Mouse (Mus musculus) induced T-regulatory cell, adult 2 months (primary cell): Measurements from ENCODE around the gene Ptdss2.

Source experiments
- DNase-seq: peaks from one replicate; pipeline ENCODE4 v3.0.0-alpha.2; 2012; ENCODE audit warnings: low read depth

The Ptdss2 gene

GRCm38 (mm10) chr7:141122689-141123516, 721 bp downstream of the Ptdss2 start:
- DNase-seq = peak; percentile 99

- DNase-seq = no peak
Measured at GRCm38 (mm10) chr7:141123517-141123856, 1.3 kb downstream of the Ptdss2 start.

DNA sequence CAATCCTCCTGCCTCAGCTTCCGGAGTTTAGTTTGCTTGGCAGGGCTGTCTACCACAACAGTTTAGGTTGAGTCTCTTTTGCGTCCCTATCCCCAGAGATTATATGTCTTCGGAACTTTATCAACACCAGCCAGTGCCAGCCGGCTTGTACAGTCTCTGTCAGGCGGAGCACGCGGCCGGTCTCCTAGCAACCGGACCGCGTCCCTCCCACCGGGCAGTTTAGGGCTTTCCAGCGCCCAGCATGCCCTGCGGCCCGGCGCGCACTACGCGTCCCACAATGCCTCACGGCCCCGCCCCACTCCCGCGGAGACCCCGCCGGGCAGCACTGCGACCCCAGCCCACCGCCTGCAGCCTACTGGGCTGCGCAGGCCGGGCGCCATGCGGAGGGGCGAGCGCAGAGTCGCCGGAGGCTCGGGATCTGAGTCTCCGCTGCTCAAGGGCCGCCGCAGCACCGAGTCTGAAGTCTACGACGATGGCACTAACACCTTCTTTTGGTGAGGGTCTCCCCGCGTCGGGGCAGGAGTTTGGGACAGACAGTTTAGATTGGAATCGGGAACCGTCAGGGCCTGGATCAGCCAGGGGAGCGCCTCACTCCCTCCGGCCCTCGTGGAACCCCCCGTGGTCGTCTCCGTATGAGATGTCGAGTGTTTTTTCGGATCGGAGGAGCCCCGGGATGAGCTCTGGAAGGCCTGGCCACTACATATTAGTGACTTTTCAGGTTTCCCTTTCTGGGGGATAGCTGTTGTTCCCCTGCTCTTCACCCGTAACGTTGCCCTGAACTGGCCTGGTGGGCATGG, 9.0 kb downstream of the Ptdss2 start:
- DNase-seq = peak; percentile 92

GRCm38 (mm10) chr7:141131904-141132755, 9.9 kb downstream of the Ptdss2 start:
- DNase-seq = no peak

DNA sequence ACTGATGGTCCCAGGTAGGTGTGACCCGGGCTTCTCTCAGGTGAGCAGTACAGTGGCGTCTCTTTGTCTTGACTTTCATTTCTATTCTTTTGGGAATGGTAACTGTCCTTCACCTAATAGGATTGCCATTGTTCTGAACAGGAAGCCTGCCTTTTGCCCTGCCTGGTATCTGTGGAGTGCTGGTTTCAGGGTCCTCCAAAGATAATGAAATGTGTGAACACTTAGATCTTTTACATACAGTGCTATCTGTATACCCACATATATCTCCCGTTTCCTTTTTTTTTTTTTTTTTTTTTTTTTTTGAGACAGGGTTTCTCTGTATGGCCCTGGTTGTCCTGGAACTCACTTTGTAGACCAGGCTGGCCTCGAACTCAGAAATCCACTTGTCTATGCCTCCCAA, 19.1 kb downstream of the Ptdss2 start:
- no peak for DNase-seq

DNA sequence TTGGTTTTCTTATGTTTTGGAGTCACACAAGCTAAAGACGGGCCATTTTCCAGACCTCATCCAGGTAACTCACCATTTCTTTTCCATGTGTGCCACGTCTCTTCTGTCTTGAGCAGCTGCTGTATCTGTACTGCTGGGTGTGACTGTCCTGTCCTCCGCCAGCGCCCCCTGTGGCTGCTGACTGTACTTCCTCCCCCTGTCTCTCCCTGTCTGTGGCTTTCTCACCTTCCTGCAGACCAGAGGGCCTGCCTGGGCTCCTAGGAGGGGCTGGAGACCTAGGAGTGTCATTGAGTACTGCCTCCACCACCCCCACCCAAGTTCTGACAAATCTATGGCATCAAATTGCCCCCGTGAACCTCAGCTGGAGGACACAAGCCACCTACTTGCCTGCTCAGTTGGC, 20.9 kb downstream of the Ptdss2 start:
- DNase-seq = peak; percentile 73

DNA sequence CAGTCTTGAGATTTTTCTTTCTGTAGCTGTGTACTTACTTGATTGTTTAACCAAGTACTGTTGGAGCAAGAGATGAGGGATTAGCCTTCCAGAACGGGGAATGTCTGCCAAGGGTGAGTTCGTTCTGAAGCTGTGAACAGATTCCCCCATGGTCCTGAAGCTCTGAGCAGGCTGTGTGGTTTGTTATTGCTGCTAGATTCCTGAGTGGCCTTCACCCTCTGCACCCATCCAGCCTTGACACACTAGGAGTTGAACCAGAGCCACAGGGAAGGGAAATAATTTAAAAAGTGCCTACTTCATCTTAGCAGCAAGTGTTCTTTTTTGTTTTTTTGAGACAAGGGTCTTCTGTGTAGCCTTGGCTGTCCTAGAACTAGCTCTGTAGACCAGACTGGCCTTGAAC, 21.7 kb downstream of the Ptdss2 start:
- DNase-seq = no peak

DNA sequence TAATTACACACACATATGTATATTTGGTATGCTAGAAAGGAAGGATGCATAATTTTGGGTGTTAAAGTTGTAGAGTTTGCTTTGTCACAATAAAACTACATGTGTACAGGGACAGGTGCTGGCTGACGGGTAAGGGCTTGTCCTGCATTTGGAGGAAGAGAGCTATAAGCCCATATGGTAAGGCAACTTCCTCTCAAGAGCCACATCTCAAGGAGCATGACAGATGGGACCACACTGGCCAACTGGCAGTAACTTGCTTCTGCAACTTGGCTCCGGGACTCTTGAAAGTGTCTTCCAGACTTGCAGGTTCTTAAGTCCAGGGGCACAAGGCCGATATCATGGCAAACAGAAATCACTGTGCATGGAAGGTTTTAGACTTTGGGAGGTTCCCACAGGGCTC, 22.5 kb downstream of the Ptdss2 start:
- DNase-seq = no peak

GRCm38 (mm10) chr7:141145403-141145802, 23.2 kb downstream of the Ptdss2 start:
- DNase-seq = no peak

DNA sequence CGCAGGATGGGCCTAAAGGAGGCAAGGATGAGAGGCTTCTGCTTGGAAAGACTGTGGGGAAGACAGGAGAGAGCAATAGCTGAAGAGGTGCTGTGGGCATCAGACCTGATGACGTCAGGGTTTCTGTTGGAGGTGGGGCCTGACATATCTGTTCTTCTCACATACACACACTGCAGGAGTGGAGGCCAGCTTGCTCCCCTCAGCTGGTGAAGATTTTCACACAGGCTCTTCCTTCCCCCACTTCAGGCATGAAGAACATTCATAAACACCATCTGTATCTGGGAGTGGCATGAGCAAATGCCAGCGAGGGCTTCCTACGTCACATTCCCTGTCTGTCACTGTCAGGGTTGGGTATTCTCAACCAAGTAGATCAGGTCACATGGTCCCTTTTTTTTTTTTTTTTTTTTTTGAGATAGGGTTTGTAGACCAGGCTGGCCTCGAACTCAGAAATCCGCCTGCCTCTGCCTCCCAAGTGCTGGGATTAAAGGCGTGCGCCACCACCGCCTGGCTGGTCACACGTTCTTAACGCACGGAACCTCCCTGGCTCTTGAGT, 23.9 kb downstream of the Ptdss2 start:
- no peak for DNase-seq

DNA sequence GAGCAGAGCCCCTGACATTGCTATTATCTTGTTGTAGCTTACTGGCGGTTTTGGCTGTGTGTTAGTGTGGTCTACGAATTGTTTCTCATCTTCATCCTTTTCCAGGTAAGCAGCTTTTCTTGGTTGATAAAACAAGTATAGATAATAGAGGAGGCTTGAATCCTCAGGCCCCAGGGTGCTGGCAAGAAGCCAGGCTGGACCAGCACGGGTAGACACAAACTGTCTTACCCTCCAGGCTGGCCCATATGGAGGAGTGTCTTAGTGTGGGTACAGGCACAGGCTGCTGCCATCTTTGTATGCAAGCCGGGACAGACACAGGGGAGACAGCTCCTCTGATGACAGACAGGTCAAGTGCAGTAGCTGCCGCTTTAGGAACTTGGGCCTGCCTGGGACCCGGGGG, 24.9 kb downstream of the Ptdss2 start:
- DNase-seq = no peak

- DNase-seq = no peak
Measured at GRCm38 (mm10) chr7:141148639-141149038, 26.5 kb downstream of the Ptdss2 start.

DNA sequence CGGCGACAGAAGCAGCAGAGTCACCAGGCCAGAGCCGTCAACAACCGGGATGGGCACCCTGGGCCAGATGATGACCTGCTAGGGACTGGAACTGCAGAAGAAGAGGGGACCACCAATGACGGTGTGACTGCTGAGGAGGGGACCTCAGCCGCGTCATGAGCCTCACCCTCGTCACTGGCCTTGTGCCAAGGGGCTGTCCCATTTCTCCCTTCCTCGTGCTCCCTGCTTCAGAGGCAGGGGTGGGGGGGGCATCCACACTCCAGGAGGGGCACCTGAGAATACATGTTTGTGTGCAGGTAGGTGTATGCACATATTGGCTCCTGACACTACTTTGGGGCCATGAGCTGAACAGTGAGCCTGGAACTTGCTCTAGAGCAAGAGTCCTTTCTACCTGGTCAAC, 33.2 kb downstream of the Ptdss2 start:
- DNase-seq = no peak

GRCm38 (mm10) chr7:141164397-141164796, 42.2 kb downstream of the Ptdss2 start:
- DNase-seq = no peak

GRCm38 (mm10) chr7:141164850-141165249, 42.7 kb downstream of the Ptdss2 start:
- DNase-seq = no peak

DNA sequence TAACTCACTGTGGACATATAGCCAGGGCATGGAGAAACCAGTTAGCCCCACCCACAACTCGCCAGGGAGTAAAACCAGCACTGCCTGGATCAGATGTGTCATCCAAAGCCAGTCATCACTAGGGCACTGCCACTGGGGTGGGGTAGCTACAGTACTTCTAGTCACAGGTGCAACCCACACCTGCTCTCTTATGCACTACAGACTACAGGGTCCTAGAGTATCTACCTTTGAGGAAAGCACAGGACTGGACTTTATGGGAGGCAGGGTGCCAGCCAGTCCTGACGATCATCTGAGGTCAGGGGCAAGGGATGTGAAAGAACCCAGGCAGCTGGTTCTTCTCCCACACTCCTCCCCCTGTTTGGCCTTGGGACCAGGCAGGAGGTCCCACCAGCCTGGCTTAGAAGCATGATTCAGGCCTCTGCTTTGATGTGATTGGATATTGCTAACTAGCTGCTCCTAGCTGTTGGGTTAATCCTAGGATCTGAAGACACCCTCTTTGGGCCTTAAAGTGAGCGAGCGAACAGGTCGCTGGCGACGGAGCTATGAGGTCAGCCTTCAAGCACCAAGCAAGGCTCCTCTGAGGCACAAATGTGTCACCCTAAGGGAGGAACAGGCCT, 45.8 kb downstream of the Ptdss2 start:
- peak; percentile 42 for DNase-seq

DNA sequence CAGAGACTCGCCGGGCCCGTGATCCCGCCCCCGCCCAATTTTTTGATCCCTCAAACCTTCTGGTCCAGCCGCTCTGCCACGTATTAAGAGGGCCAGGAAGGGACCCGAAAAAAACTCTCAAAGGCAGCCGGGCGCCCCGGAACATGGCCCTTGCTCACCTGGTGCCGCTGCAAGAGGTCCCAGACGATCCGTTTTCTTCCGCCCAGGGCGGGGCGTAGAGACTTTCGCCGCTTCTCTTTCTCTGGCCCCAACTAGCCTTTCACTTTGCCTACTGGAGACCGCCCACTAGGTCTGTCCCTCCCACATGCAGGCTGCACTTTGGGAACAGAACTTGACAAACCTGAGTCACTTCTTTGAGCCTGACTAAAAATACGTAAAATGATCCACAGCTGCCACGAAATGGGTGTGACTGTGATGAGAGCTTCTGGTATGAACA, 46.4 kb downstream of the Ptdss2 start:
- peak; percentile 74 for DNase-seq

GRCm38 (mm10) chr7:141169300-141169699, 47.1 kb downstream of the Ptdss2 start:
- peak; percentile 16 for DNase-seq

GRCm38 (mm10) chr7:141169866-141170265, 47.7 kb downstream of the Ptdss2 start:
- no peak for DNase-seq

GRCm38 (mm10) chr7:141172116-141173006, 50.2 kb downstream of the Ptdss2 start, which contains the start of gene Rnh1:
Gene Rnh1, minus strand, starts transcription at chr7:141172857.
- DNase-seq = peak; percentile 96
